Mouse (Mus musculus) cerebellum, postnatal 10 days (tissue): ENCODE results near the gene Ifnl2.
"Not testable (repeated sequence)": the region's sequence is repeated elsewhere in the genome, so short reads cannot be mapped to it uniquely, and the experiment has no call there.

ENCODE experiments used
- DNase-seq, 2 experiments: peaks; one replicate each; pipeline ENCODE4 v3.0.0; 2021; ENCODE audit warnings: mixed read lengths in 2 of 2

Gene Ifnl2

GRCm38 (mm10) chr7:28510405-28510974, at the start of gene Ifnl2:
TSS of gene Ifnl2 (minus strand) at chr7:28510455.
- peak in 1 of 2 experiments; percentile 44 for DNase-seq

- peak; percentile 60 to 72 for DNase-seq
These were observed 48.2 kb upstream of the Ifnl2 start for GRCm38 (mm10) chr7:28558486-28558885.

- DNase-seq = peak; percentile 34 to 58
These were observed 47.5 kb upstream of the Ifnl2 start for GRCm38 (mm10) chr7:28557708-28558107.

- DNase-seq = peak in 1 of 2 experiments; percentile 15
These were observed 46.8 kb upstream of the Ifnl2 start for GRCm38 (mm10) chr7:28557069-28557468.

- DNase-seq = peak in 1 of 2 experiments; percentile 9
These were observed 45.8 kb upstream of the Ifnl2 start for GRCm38 (mm10) chr7:28555939-28556535.

GRCm38 (mm10) chr7:28553076-28553475, 42.8 kb upstream of the Ifnl2 start:
- DNase-seq = no peak

GRCm38 (mm10) chr7:28547628-28548027, 37.4 kb upstream of the Ifnl2 start:
- no peak for DNase-seq

- DNase-seq = peak in 1 of 2 experiments; percentile 9
These were observed 36.9 kb upstream of the Ifnl2 start, which contains the start of gene Nccrp1 for GRCm38 (mm10) chr7:28547154-28547553. TSS of gene Nccrp1 (minus strand) at chr7:28547254.

GRCm38 (mm10) chr7:28546649-28547048, 36.4 kb upstream of the Ifnl2 start:
- DNase-seq = peak in 1 of 2 experiments; percentile 21

- DNase-seq = peak in 1 of 2 experiments; percentile 26
These were observed 35.6 kb upstream of the Ifnl2 start for GRCm38 (mm10) chr7:28545891-28546210.

- DNase-seq = peak in 1 of 2 experiments; percentile 24
These were observed 35.0 kb upstream of the Ifnl2 start for GRCm38 (mm10) chr7:28545048-28545890.

- peak in 1 of 2 experiments; percentile 14 for DNase-seq
These were observed 33.9 kb upstream of the Ifnl2 start for GRCm38 (mm10) chr7:28544051-28544601.

GRCm38 (mm10) chr7:28540526-28540925, 30.3 kb upstream of the Ifnl2 start, which contains the start of gene Sycn:
TSS of gene Sycn (plus strand) at chr7:28540885.
- DNase-seq = no peak

GRCm38 (mm10) chr7:28538886-28539285, 28.6 kb upstream of the Ifnl2 start:
- DNase-seq = not testable (repeated sequence)

- DNase-seq = no peak
These were observed 21.8 kb upstream of the Ifnl2 start for GRCm38 (mm10) chr7:28532005-28532404.

GRCm38 (mm10) chr7:28527922-28528719, 17.9 kb upstream of the Ifnl2 start:
- peak; percentile 91 for DNase-seq

GRCm38 (mm10) chr7:28522536-28522935, 12.3 kb upstream of the Ifnl2 start, which contains the start of gene Ifnl3:
TSS of gene Ifnl3 (plus strand) at chr7:28522836.
- DNase-seq = not testable (repeated sequence)

- DNase-seq = no peak
These were observed 1.2 kb upstream of the Ifnl2 start for GRCm38 (mm10) chr7:28511441-28511840.

GRCm38 (mm10) chr7:28509121-28509520, 1.1 kb downstream of the Ifnl2 start:
- DNase-seq = not testable (repeated sequence)

- no peak for DNase-seq
These were observed 4.7 kb downstream of the Ifnl2 start for GRCm38 (mm10) chr7:28505585-28505984.

GRCm38 (mm10) chr7:28495426-28495825, 14.8 kb downstream of the Ifnl2 start:
- no peak for DNase-seq

GRCm38 (mm10) chr7:28492310-28492709, 17.9 kb downstream of the Ifnl2 start:
- no peak for DNase-seq
